Mouse (Mus musculus): ENCODE measurements around the gene Peg12. TPM values are rescaled to one million over a fixed set of nuclear protein-coding genes. Genes with fewer than 3 reads are reported as not detected.
A peak's percentile ranks its signal among the peaks of the same experiment; 100 is the strongest.

Peg12 gene
- 38.2 and 39.8 TPM in 2 replicates for polyA plus RNA-seq (2014; fragmentation: Nextera tagmentation; extraction: Ambion mirVana)

- Histone ChIP-seq H3K9ac (peak within 1 kb of the TSS; percentile 80), H3K4me2 (peak within 1 kb of the TSS; percentile 67), H3K9me3 (ENCODE audit: low read depth, low read length) (no peaks in the 10 kb centered on the region; the same call in 1 of the 2 replicates), H3K4me3 (ENCODE audit: low read depth, low read length) (peak within 1 kb of the TSS; percentile 57), H3K36me3 (ENCODE audit: insufficient read depth) (no peaks in the 10 kb centered on the region), H3K27me3 (ENCODE audit: insufficient read depth, low read length) (no peaks in the 10 kb centered on the region), H3K4me1 (ENCODE audit: insufficient read depth) (no peaks in the 10 kb centered on the region), H3K27ac (ENCODE audit: low read depth) (peak within 1 kb of the TSS; percentile 96)
- DNase-seq (peak; percentile 85), ATAC-seq (ENCODE audit: insufficient read depth) (peak; percentile 92)
- peak; percentile 61 for TF ChIP-seq CTCF (IDR thresholded peaks at IDR 0.05; ENCODE audit: low read depth)
- 16% methylated on average over 76 of the region's 82 CpGs for WGBS
These were observed at the start of gene Peg12 for GRCm38 (mm10) chr7:62463878-62464755. Gene Peg12 (minus strand): TSS chr7:62464510.

GRCm38 (mm10) chr7:62486139-62486538, 21.8 kb upstream of the Peg12 start:
- TF ChIP-seq CTCF (IDR thresholded peaks at IDR 0.05; ENCODE audit: low read depth): no peak
- DNase-seq (peak; percentile 14), ATAC-seq (ENCODE audit: insufficient read depth) (no peak)
- H3K4me2 ChIP-seq: no peak overlapping the region
- H3K9me3 ChIP-seq (ENCODE audit: low read depth, low read length): no peaks in the 10 kb centered on the region
- WGBS: 27% methylated on average over 2 of the region's 2 CpGs
- no peak overlapping the region for H3K27ac ChIP-seq (ENCODE audit: low read depth)
- no peaks in the 10 kb centered on the region for H3K4me1 ChIP-seq (ENCODE audit: insufficient read depth)
- no peaks in the 10 kb centered on the region for H3K27me3 ChIP-seq (ENCODE audit: insufficient read depth, low read length)
- H3K9ac ChIP-seq: no peak overlapping the region
- H3K4me3 ChIP-seq (ENCODE audit: low read depth, low read length): no peak overlapping the region
- no peaks in the 10 kb centered on the region for H3K36me3 ChIP-seq (ENCODE audit: insufficient read depth)

GRCm38 (mm10) chr7:62463007-62463877, 1.1 kb downstream of the Peg12 start:
- DNase-seq (peak; percentile 49), ATAC-seq (ENCODE audit: insufficient read depth) (peak; percentile 18; the same call in 1 of the 2 replicates)
- Histone ChIP-seq H3K27me3 (ENCODE audit: insufficient read depth, low read length) (no peaks in the 10 kb centered on the region), H3K4me1 (ENCODE audit: insufficient read depth) (no peaks in the 10 kb centered on the region), H3K36me3 (ENCODE audit: insufficient read depth) (no peaks in the 10 kb centered on the region), H3K9ac (peak overlapping the region; percentile 80), H3K4me3 (ENCODE audit: low read depth, low read length) (peak overlapping the region; percentile 57), H3K4me2 (peak overlapping the region; percentile 67), H3K27ac (ENCODE audit: low read depth) (peak overlapping the region; percentile 96), H3K9me3 (ENCODE audit: low read depth, low read length) (no peaks in the 10 kb centered on the region; the same call in 1 of the 2 replicates)
- no peak for TF ChIP-seq CTCF (IDR thresholded peaks at IDR 0.05; ENCODE audit: low read depth)
- 24% methylated on average over 55 of the region's 55 CpGs for WGBS

- peak overlapping the region; percentile 57 for H3K4me3 ChIP-seq (ENCODE audit: low read depth, low read length)
- no peaks in the 10 kb centered on the region for H3K27me3 ChIP-seq (ENCODE audit: insufficient read depth, low read length)
- peak overlapping the region; percentile 36; the same call in 1 of the 2 replicates for H3K27ac ChIP-seq (ENCODE audit: low read depth)
- H3K9ac ChIP-seq: peak overlapping the region; percentile 80
- no peak for TF ChIP-seq CTCF (IDR thresholded peaks at IDR 0.05; ENCODE audit: low read depth)
- H3K9me3 ChIP-seq (ENCODE audit: low read depth, low read length): no peaks in the 10 kb centered on the region; the same call in 1 of the 2 replicates
- WGBS: 30% methylated on average over 13 of the region's 13 CpGs
- peak overlapping the region; percentile 67 for H3K4me2 ChIP-seq
- no peaks in the 10 kb centered on the region for H3K4me1 ChIP-seq (ENCODE audit: insufficient read depth)
- DNase-seq (peak; percentile 59), ATAC-seq (ENCODE audit: insufficient read depth) (peak; percentile 64; the same call in 1 of the 2 replicates)
- no peaks in the 10 kb centered on the region for H3K36me3 ChIP-seq (ENCODE audit: insufficient read depth)
These were observed 1.9 kb downstream of the Peg12 start for GRCm38 (mm10) chr7:62462229-62463006.

- no peaks in the 10 kb centered on the region for H3K4me1 ChIP-seq (ENCODE audit: insufficient read depth)
- H3K4me3 ChIP-seq (ENCODE audit: low read depth, low read length): no peak overlapping the region
- no peak overlapping the region for H3K9ac ChIP-seq
- 24% methylated on average over 2 of the region's 2 CpGs for WGBS
- no peak for DNase-seq
- H3K4me2 ChIP-seq: no peak overlapping the region
- no peaks in the 10 kb centered on the region for H3K27me3 ChIP-seq (ENCODE audit: insufficient read depth, low read length)
- no peaks in the 10 kb centered on the region for H3K36me3 ChIP-seq (ENCODE audit: insufficient read depth)
- H3K9me3 ChIP-seq (ENCODE audit: low read depth, low read length): no peaks in the 10 kb centered on the region
- no peak for TF ChIP-seq CTCF (IDR thresholded peaks at IDR 0.05; ENCODE audit: low read depth)
- no peak for ATAC-seq (ENCODE audit: insufficient read depth)
- no peak overlapping the region for H3K27ac ChIP-seq (ENCODE audit: low read depth)
These were observed 12.0 kb downstream of the Peg12 start for GRCm38 (mm10) chr7:62452353-62452752.

- Histone ChIP-seq H3K4me2 (no peak overlapping the region), H3K9ac (no peak overlapping the region), H3K27ac (ENCODE audit: low read depth) (no peak overlapping the region), H3K36me3 (ENCODE audit: insufficient read depth) (no peaks in the 10 kb centered on the region), H3K27me3 (ENCODE audit: insufficient read depth, low read length) (no peaks in the 10 kb centered on the region), H3K9me3 (ENCODE audit: low read depth, low read length) (no peaks in the 10 kb centered on the region), H3K4me1 (ENCODE audit: insufficient read depth) (no peaks in the 10 kb centered on the region), H3K4me3 (ENCODE audit: low read depth, low read length) (no peak overlapping the region)
- TF ChIP-seq CTCF (IDR thresholded peaks at IDR 0.05; ENCODE audit: low read depth): no peak
- DNase-seq (no peak), ATAC-seq (ENCODE audit: insufficient read depth) (no peak)
These were observed 18.7 kb downstream of the Peg12 start for GRCm38 (mm10) chr7:62445431-62446165.
